Mouse (Mus musculus) cerebellum, adult 2 months (tissue): Measurements from ENCODE around the gene Sdk2. TPM values are rescaled to one million over a fixed set of nuclear protein-coding genes. Genes with fewer than 3 reads are reported as not detected.

Experiments
- DNase-seq, 2 experiments: peaks; one replicate each; pipeline ENCODE4 v3.0.0; 2021
- H3K27ac ChIP-seq: fragments of 200-500 bp; 2 replicates; pipeline ENCODE4 v1.5.1; 2012; ENCODE audit warnings: low read length, control low read depth, inconsistent platforms; ENCODE audit not compliant: insufficient read depth
- H3K27me3 ChIP-seq: fragments of 200-500 bp; 2 replicates; pipeline ENCODE4 v1.6.1; 2012; ENCODE audit warnings: inconsistent platforms, mild to moderate bottlenecking, low read length, moderate library complexity; ENCODE audit not compliant: control insufficient read depth, insufficient read depth
- H3K4me1 ChIP-seq: fragments of 200-500 bp; 2 replicates; pipeline ENCODE4 v1.6.1; 2011; ENCODE audit warnings: low read length; ENCODE audit not compliant: control insufficient read depth, insufficient read depth
- H3K4me3 ChIP-seq: fragments of 200-500 bp; replicated peaks from 2 replicates; pipeline ENCODE3; 2011; ENCODE audit warnings: mild to moderate bottlenecking, low read depth, low read length, control low read depth; ENCODE audit not compliant: insufficient read depth
- CTCF ChIP-seq: fragments of 200-500 bp; IDR thresholded peaks from 2 replicates; pipeline ENCODE4 v1.5.1; 2011; ENCODE audit warnings: low read depth, mild to moderate bottlenecking, control low read depth, low read length, moderate library complexity, borderline replicate concordance; ENCODE audit not compliant: insufficient read depth
- POLR2A ChIP-seq: fragments of 200-500 bp; IDR thresholded peaks from 2 replicates; pipeline ENCODE4 v1.6.1; 2011; ENCODE audit warnings: low read length, control low read depth, borderline replicate concordance; ENCODE audit not compliant: insufficient read depth
- WGBS: fragments of 180-500 bp; shearing (Covaris S2); methylation state at CpG from one replicate; pipeline ENCODE4 v1.1.7; 2018; 5-methylcytosine and 5-hydroxymethylcytosine counted together
- polyA plus RNA-seq: library from polyadenylated mRNA; depleted of rRNA; stranded (reverse); fragments of >200 nt; gene quantifications from 2 replicates; pipeline ENCODE4 v1.2.3, GENCODE M21; 2012

The Sdk2 gene
- polyA plus RNA-seq, 1 experiment = 3.1 TPM

- H3K4me1 ChIP-seq = 0 out of 2 replicates have a peak, but pooled peaks cover 3% of the 10 kb centered on the region
- TF ChIP-seq CTCF (no peak), POLR2A (no peak)
- H3K4me3 ChIP-seq = no peak overlapping the region
- no peaks in the 10 kb centered on the region; the same call in 1 of the 2 replicates for H3K27me3 ChIP-seq
- DNase-seq = no peak
- 67% methylated on average over 5 of the region's 5 CpGs for WGBS
- no peak overlapping the region for H3K27ac ChIP-seq
These were observed 80.9 kb downstream of the Sdk2 start for GRCm38 (mm10) chr11:113985826-113986416.

- no peak overlapping the region for H3K27ac ChIP-seq
- no peaks in the 10 kb centered on the region for H3K27me3 ChIP-seq
- TF ChIP-seq CTCF = no peak
- TF ChIP-seq POLR2A = no peak
- WGBS = 10% methylated on average over 7 of the region's 7 CpGs
- DNase-seq = no peak
- no peak overlapping the region for H3K4me3 ChIP-seq
- 0 out of 2 replicates have a peak, but pooled peaks cover 3% of the 10 kb centered on the region for H3K4me1 ChIP-seq
These were observed 84.9 kb downstream of the Sdk2 start for GRCm38 (mm10) chr11:113981732-113982503.

GRCm38 (mm10) chr11:113981088-113981487 is 85.8 kb downstream of the Sdk2 start:
- WGBS = 38% methylated on average over 6 of the region's 6 CpGs
- no peak overlapping the region for H3K27ac ChIP-seq
- H3K4me1 ChIP-seq = 0 out of 2 replicates have a peak, but pooled peaks cover 3% of the 10 kb centered on the region
- TF ChIP-seq POLR2A = no peak
- no peak for TF ChIP-seq CTCF
- no peak for DNase-seq
- no peaks in the 10 kb centered on the region for H3K27me3 ChIP-seq
- no peak overlapping the region for H3K4me3 ChIP-seq

GRCm38 (mm10) chr11:113978318-113978717 is 88.5 kb downstream of the Sdk2 start:
- Histone ChIP-seq H3K4me1 (0 out of 2 replicates have a peak, but pooled peaks cover 3% of the 10 kb centered on the region), H3K27ac (no peak overlapping the region), H3K27me3 (no peaks in the 10 kb centered on the region), H3K4me3 (no peak overlapping the region)
- no peak for TF ChIP-seq POLR2A
- TF ChIP-seq CTCF = no peak
- over 99% methylated on average over 12 of the region's 12 CpGs for WGBS
- no peak for DNase-seq

- 53% methylated on average over 3 of the region's 3 CpGs for WGBS
These were observed 91.2 kb downstream of the Sdk2 start for GRCm38 (mm10) chr11:113975667-113975970.

GRCm38 (mm10) chr11:113974876-113975666 is 91.8 kb downstream of the Sdk2 start:
- peaks cover 5% of the 10 kb centered on the region for H3K4me1 ChIP-seq
- 32% methylated on average over 16 of the region's 16 CpGs for WGBS
- DNase-seq = no peak

More at GRCm38 (mm10) chr11:113975667-113975970, 91.2 kb downstream of the Sdk2 start:
- H3K27ac ChIP-seq = no peak overlapping the region
- DNase-seq = no peak
- H3K4me3 ChIP-seq = no peak overlapping the region
- TF ChIP-seq POLR2A (no peak), CTCF (no peak)
- no peaks in the 10 kb centered on the region for H3K27me3 ChIP-seq
- H3K4me1 ChIP-seq = peaks cover 5% of the 10 kb centered on the region

GRCm38 (mm10) chr11:113972517-113972872 is 94.4 kb downstream of the Sdk2 start:
- H3K27me3 ChIP-seq = no peaks in the 10 kb centered on the region
- H3K27ac ChIP-seq = no peak overlapping the region
- DNase-seq = peak; percentile 27 to 37
- peaks cover 5% of the 10 kb centered on the region for H3K4me1 ChIP-seq
- no peak for TF ChIP-seq CTCF
- no peak for TF ChIP-seq POLR2A
- H3K4me3 ChIP-seq = no peak overlapping the region
- 19% methylated on average over 3 of the region's 3 CpGs for WGBS

More at GRCm38 (mm10) chr11:113974876-113975666, 91.8 kb downstream of the Sdk2 start:
- no peaks in the 10 kb centered on the region for H3K27me3 ChIP-seq
- no peak for TF ChIP-seq CTCF
- no peak for TF ChIP-seq POLR2A
- no peak overlapping the region for H3K27ac ChIP-seq
- H3K4me3 ChIP-seq = no peak overlapping the region
